In the genomic region with DNA sequence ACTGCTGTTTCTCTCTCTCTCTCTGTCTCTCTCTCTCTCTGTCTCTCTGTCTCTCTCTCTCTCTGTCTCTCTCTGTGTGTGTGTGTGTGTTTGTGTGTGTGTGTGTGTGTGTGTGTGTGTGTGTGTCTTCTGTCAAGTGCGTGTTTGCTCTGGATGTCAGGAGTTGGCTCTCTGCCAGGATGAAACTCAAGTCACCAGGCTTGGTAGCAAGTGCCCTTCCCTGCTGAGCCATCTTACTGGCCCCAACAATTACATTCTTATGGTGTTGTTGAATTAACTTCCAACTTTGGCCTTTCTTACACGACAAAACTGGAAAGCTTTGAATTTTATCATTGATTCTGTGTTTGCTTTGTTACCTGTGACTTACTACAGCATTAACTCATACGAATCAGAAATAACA, we compare ENCODE assay signal across 29 mouse cellular contexts. TPM values are rescaled to one million over a fixed set of nuclear protein-coding genes. Genes with fewer than 3 reads are reported as not detected.
DNase-seq lines count a peak whose midpoint lies in the region; ATAC-seq and TF ChIP-seq lines count a peak whose summit lies in the region.
"Had no signal": no experiment of that assay in that cellular context is flagged by ENCODE, and none has a peak within 500 bp of the region (broad histone marks: within the 10 kb centered on the region; RNA-seq: fewer than 3 reads in every experiment).

No protein-coding gene starts in this region.

- H3K79me2 ChIP-seq in CH12.LX (replicated peaks; ENCODE audit: control insufficient read depth, extremely low read depth, insufficient read depth, poor library complexity, severe bottlenecking): no peaks in the 10 kb centered on the region

- TF ChIP-seq CTCF in liver, postnatal 0 days (IDR thresholded peaks at IDR 0.05; ENCODE audit: low read depth): no peak
- TF ChIP-seq CTCF in CH12.LX (conservative IDR thresholded peaks at IDR 0.05 in 1 of 2, IDR thresholded peaks at IDR 0.05 in 1 of 2; ENCODE audit: low read depth in 2 of 2, low read length in 2 of 2): no peak

- ATAC-seq in embryonic facial prominence, embryonic 14.5 days (ENCODE audit: low read depth): no peak
- peak; percentile 42 for ATAC-seq in liver, postnatal 0 days
- no peak for ATAC-seq in liver, embryonic 11.5 days (replicated peaks; ENCODE audit: low FRiP score)
- ATAC-seq in midbrain, embryonic 15.5 days (replicated peaks): no peak
- ATAC-seq: forebrain, embryonic 16.5 days; midbrain, embryonic 13.5 days had no signal

- H3K9me3 ChIP-seq in embryonic facial prominence, embryonic 14.5 days (ENCODE audit: control insufficient read depth, low read length): no peaks in the 10 kb centered on the region
- no peaks in the 10 kb centered on the region for H3K9me3 ChIP-seq in embryonic facial prominence, embryonic 10.5 days
- no peaks in the 10 kb centered on the region for H3K9me3 ChIP-seq in liver, postnatal 0 days (ENCODE audit: low read length)
- no peaks in the 10 kb centered on the region for H3K9me3 ChIP-seq in liver, embryonic 11.5 days (ENCODE audit: control insufficient read depth, low read length)
- no peaks in the 10 kb centered on the region for H3K9me3 ChIP-seq in CH12.LX (replicated peaks; ENCODE audit: low read length)
- H3K9me3 ChIP-seq in midbrain, embryonic 15.5 days: no peaks in the 10 kb centered on the region
- H3K9me3 ChIP-seq in hindbrain, embryonic 10.5 days: no peaks in the 10 kb centered on the region
- H3K9me3 ChIP-seq: forebrain, embryonic 10.5 days; heart, embryonic 13.5 days; hindbrain, embryonic 13.5 days; intestine, embryonic 15.5 days; limb, embryonic 15.5 days; megakaryocyte, embryonic 14.5 days; midbrain, embryonic 13.5 days; neural tube, embryonic 13.5 days; stomach, embryonic 15.5 days had no signal

- H3K27me3 ChIP-seq in embryonic facial prominence, embryonic 14.5 days (replicated peaks; ENCODE audit: control insufficient read depth, insufficient read depth, low read length): no peaks in the 10 kb centered on the region
- H3K27me3 ChIP-seq in embryonic facial prominence, embryonic 10.5 days (replicated peaks; ENCODE audit: low read depth, poor library complexity, severe bottlenecking): no peaks in the 10 kb centered on the region
- no peaks in the 10 kb centered on the region for H3K27me3 ChIP-seq in liver, postnatal 0 days (ENCODE audit: insufficient read depth, low read length)
- no peaks in the 10 kb centered on the region for H3K27me3 ChIP-seq in liver, embryonic 11.5 days (replicated peaks; ENCODE audit: control insufficient read depth, insufficient read depth, low read length)
- H3K27me3 ChIP-seq in CH12.LX (replicated peaks): no peaks in the 10 kb centered on the region
- no peaks in the 10 kb centered on the region for H3K27me3 ChIP-seq in splenic B cell, adult 2 months (ENCODE audit: control insufficient read depth, insufficient read depth, low read length, poor library complexity, severe bottlenecking)
- no peaks in the 10 kb centered on the region for H3K27me3 ChIP-seq in midbrain, embryonic 15.5 days (replicated peaks)
- H3K27me3 ChIP-seq in hindbrain, embryonic 10.5 days (ENCODE audit: insufficient read depth, poor library complexity, severe bottlenecking): no peaks in the 10 kb centered on the region
- H3K27me3 ChIP-seq: heart, embryonic 13.5 days; hindbrain, embryonic 13.5 days; intestine, embryonic 15.5 days; limb, embryonic 15.5 days; midbrain, embryonic 13.5 days; neural tube, embryonic 13.5 days; stomach, embryonic 15.5 days had no signal

- TF ChIP-seq EP300 in liver, postnatal 0 days (IDR thresholded peaks at IDR 0.05; ENCODE audit: low read depth): no peak
- no peak for TF ChIP-seq EP300 in CH12.LX (IDR thresholded peaks at IDR 0.05; ENCODE audit: low read length)

- in situ Hi-C loops in CH12.LX (cut with MboI; ENCODE audit: low pct_ligation_motif_present, low pct_unique_long_range_greater_than_20kb, low sequenced_read_pairs): loop anchor here (25.0 kb wide), 1 partner anchor 97 kb away; no protein-coding TSS in a partner anchor

- TF ChIP-seq RAD21 in CH12.LX (IDR thresholded peaks at IDR 0.05; ENCODE audit: low read depth, low read length): no peak

- H3K4me1 ChIP-seq in embryonic facial prominence, embryonic 14.5 days (ENCODE audit: control insufficient read depth, insufficient read depth, low read length): no peaks in the 10 kb centered on the region
- H3K4me1 ChIP-seq in embryonic facial prominence, embryonic 10.5 days: peaks cover 6% of the 10 kb centered on the region; the same call in 1 of the 2 replicates
- peaks cover 16% of the 10 kb centered on the region for H3K4me1 ChIP-seq in liver, postnatal 0 days (ENCODE audit: insufficient read depth)
- H3K4me1 ChIP-seq in liver, embryonic 11.5 days (replicated peaks; ENCODE audit: control insufficient read depth, insufficient read depth, low read length): no peaks in the 10 kb centered on the region
- peaks cover 18 to 65% of the 10 kb centered on the region in 2 experiments for H3K4me1 ChIP-seq in CH12.LX (ENCODE audit: control insufficient read depth in 1 of 2, insufficient read depth in 2 of 2)
- no peaks in the 10 kb centered on the region for H3K4me1 ChIP-seq in midbrain, embryonic 15.5 days
- no peaks in the 10 kb centered on the region for H3K4me1 ChIP-seq in hindbrain, embryonic 10.5 days (replicated peaks)
- H3K4me1 ChIP-seq: forebrain, embryonic 10.5 days; hindbrain, embryonic 13.5 days; limb, embryonic 15.5 days; midbrain, embryonic 13.5 days; neural tube, embryonic 13.5 days had no signal

- dilution Hi-C loops in CH12.LX (cut with MboI; ENCODE audit: extremely low pct_ligation_motif_present, extremely low pct_unique_long_range_greater_than_20kb, low sequenced_read_pairs): no loop called here

- peak; percentile 32 for DNase-seq in embryonic facial prominence, embryonic 14.5 days (ENCODE audit: low spot score)
- no peak for DNase-seq in embryonic facial prominence, embryonic 10.5 days (ENCODE audit: low spot score)
- DNase-seq in liver, postnatal 0 days: peak; percentile 28
- DNase-seq in liver, embryonic 11.5 days (ENCODE audit: low spot score): no peak
- no peak for DNase-seq in CH12.LX (ENCODE audit: extremely low read depth)
- DNase-seq in splenic B cell, adult 2 months (ENCODE audit: low read depth, low spot score): peak; percentile 33
- no peak for DNase-seq in hindbrain, embryonic 10.5 days (ENCODE audit: low spot score)
- DNase-seq: adrenal gland, adult 8-10 months; cerebellum, adult 2 months; cerebellum, postnatal 25 days; gastrocnemius, postnatal 14 days; heart, adult 2 months; heart, postnatal 14 days; kidney, postnatal 10 days; left cerebral cortex, postnatal 4 days; lung, adult 18-20 months; right cerebral cortex, adult 18-20 months; right cerebral cortex, postnatal 4 days had no signal

- no peak for TF ChIP-seq POLR2A in CH12.LX (IDR thresholded peaks at IDR 0.05; ENCODE audit: low read depth, low read length)

- 53% methylated on average over 3 of the region's 3 CpGs for WGBS in embryonic facial prominence, embryonic 14.5 days
- 79% methylated on average over 3 of the region's 3 CpGs for WGBS in embryonic facial prominence, embryonic 10.5 days
- WGBS in liver, postnatal 0 days (ENCODE audit: insufficient replicate concordance): 51% methylated on average over 3 of the region's 3 CpGs
- WGBS in liver, embryonic 11.5 days: 72% methylated on average over 3 of the region's 3 CpGs
- WGBS in midbrain, embryonic 15.5 days: 58% methylated on average over 3 of the region's 3 CpGs
- WGBS in hindbrain, embryonic 10.5 days: 82% methylated on average over 3 of the region's 3 CpGs

- H3K9ac ChIP-seq in embryonic facial prominence, embryonic 14.5 days (ENCODE audit: low read depth, low read length): no peak overlapping the region
- H3K9ac ChIP-seq in liver, postnatal 0 days (replicated peaks): no peak overlapping the region
- H3K9ac ChIP-seq in liver, embryonic 11.5 days (ENCODE audit: low read depth, low read length): no peak overlapping the region
- no peak overlapping the region for H3K9ac ChIP-seq in CH12.LX (ENCODE audit: insufficient read depth, low read depth)
- H3K9ac ChIP-seq in midbrain, embryonic 15.5 days: no peak overlapping the region
- H3K9ac ChIP-seq: heart, embryonic 13.5 days; hindbrain, embryonic 13.5 days; intestine, embryonic 15.5 days; limb, embryonic 15.5 days; midbrain, embryonic 13.5 days; neural tube, embryonic 13.5 days; stomach, embryonic 15.5 days had no signal

- no peaks in the 10 kb centered on the region for H3K36me3 ChIP-seq in embryonic facial prominence, embryonic 14.5 days (ENCODE audit: control insufficient read depth, insufficient read depth, low read length)
- no peaks in the 10 kb centered on the region for H3K36me3 ChIP-seq in embryonic facial prominence, embryonic 10.5 days (replicated peaks)
- no peaks in the 10 kb centered on the region for H3K36me3 ChIP-seq in liver, postnatal 0 days (replicated peaks; ENCODE audit: insufficient read depth, low read length)
- H3K36me3 ChIP-seq in liver, embryonic 11.5 days (ENCODE audit: control insufficient read depth, insufficient read depth, low read length): no peaks in the 10 kb centered on the region
- no peaks in the 10 kb centered on the region for H3K36me3 ChIP-seq in CH12.LX (replicated peaks in 1 of 2; ENCODE audit: control insufficient read depth in 1 of 2, insufficient read depth in 1 of 2, low read length in 1 of 2)
- H3K36me3 ChIP-seq in splenic B cell, adult 2 months (ENCODE audit: control insufficient read depth, insufficient read depth, low read length, poor library complexity, severe bottlenecking): no peaks in the 10 kb centered on the region
- no peaks in the 10 kb centered on the region for H3K36me3 ChIP-seq in midbrain, embryonic 15.5 days (replicated peaks)
- no peaks in the 10 kb centered on the region for H3K36me3 ChIP-seq in hindbrain, embryonic 10.5 days
- H3K36me3 ChIP-seq: forebrain, embryonic 10.5 days; heart, embryonic 13.5 days; hindbrain, embryonic 13.5 days; intestine, embryonic 15.5 days; limb, embryonic 15.5 days; midbrain, embryonic 13.5 days; neural tube, embryonic 13.5 days; stomach, embryonic 15.5 days had no signal

- H3K4me2 ChIP-seq in embryonic facial prominence, embryonic 14.5 days (ENCODE audit: low read depth, low read length): no peak overlapping the region
- no peak overlapping the region for H3K4me2 ChIP-seq in liver, postnatal 0 days (ENCODE audit: low read depth, low read length)
- H3K4me2 ChIP-seq in liver, embryonic 11.5 days: no peak overlapping the region
- peak overlapping the region; percentile 44; the same call in 1 of the 2 replicates for H3K4me2 ChIP-seq in CH12.LX (ENCODE audit: insufficient read depth, low read depth, poor library complexity, severe bottlenecking)
- no peak overlapping the region for H3K4me2 ChIP-seq in midbrain, embryonic 15.5 days
- H3K4me2 ChIP-seq: heart, embryonic 13.5 days; hindbrain, embryonic 13.5 days; intestine, embryonic 15.5 days; limb, embryonic 15.5 days; midbrain, embryonic 13.5 days; neural tube, embryonic 13.5 days; stomach, embryonic 15.5 days had no signal

- no peak overlapping the region for H3K27ac ChIP-seq in embryonic facial prominence, embryonic 14.5 days (replicated peaks; ENCODE audit: low read depth, low read length)
- H3K27ac ChIP-seq in embryonic facial prominence, embryonic 10.5 days (replicated peaks): no peak overlapping the region
- H3K27ac ChIP-seq in liver, postnatal 0 days (ENCODE audit: low read depth): peak overlapping the region; percentile 18; the same call in 1 of the 2 replicates
- no peak overlapping the region for H3K27ac ChIP-seq in liver, embryonic 11.5 days (ENCODE audit: low read depth, low read length)
- peak overlapping the region; percentile 74 for H3K27ac ChIP-seq in CH12.LX (ENCODE audit: insufficient read depth, low read depth)
- H3K27ac ChIP-seq in midbrain, embryonic 15.5 days: no peak overlapping the region
- H3K27ac ChIP-seq in hindbrain, embryonic 10.5 days: no peak overlapping the region
- H3K27ac ChIP-seq: forebrain, embryonic 10.5 days; heart, adult 2 months; heart, embryonic 13.5 days; hindbrain, embryonic 13.5 days; intestine, embryonic 15.5 days; limb, embryonic 15.5 days; midbrain, embryonic 13.5 days; neural tube, embryonic 13.5 days; stomach, embryonic 15.5 days had no signal

- H3K4me3 ChIP-seq in embryonic facial prominence, embryonic 14.5 days (ENCODE audit: low read depth, low read length): no peak overlapping the region
- no peak overlapping the region for H3K4me3 ChIP-seq in embryonic facial prominence, embryonic 10.5 days
- no peak overlapping the region for H3K4me3 ChIP-seq in liver, postnatal 0 days (ENCODE audit: low read depth, low read length)
- no peak overlapping the region for H3K4me3 ChIP-seq in liver, embryonic 11.5 days (ENCODE audit: low read depth, low read length)
- no peak overlapping the region for H3K4me3 ChIP-seq in CH12.LX (replicated peaks in 1 of 3; ENCODE audit: low read depth in 2 of 3, low read length in 2 of 3, poor library complexity in 1 of 3)
- H3K4me3 ChIP-seq in midbrain, embryonic 15.5 days: no peak overlapping the region
- H3K4me3 ChIP-seq in hindbrain, embryonic 10.5 days: no peak overlapping the region
- H3K4me3 ChIP-seq: forebrain, embryonic 10.5 days; heart, adult 2 months; heart, embryonic 13.5 days; hindbrain, embryonic 13.5 days; intestine, embryonic 15.5 days; limb, embryonic 15.5 days; megakaryocyte, embryonic 14.5 days; midbrain, embryonic 13.5 days; neural tube, embryonic 13.5 days; stomach, embryonic 15.5 days had no signal

RNA-seq across cellular contexts. Expression of gene Abhd17c, which starts 13.6 kb away (rescaled TPM):
- polyA plus RNA-seq in embryonic facial prominence, embryonic 14.5 days (2014; fragmentation: Nextera tagmentation; extraction: Ambion mirVana): 32.8 and 34.9 TPM in 2 replicates
- 41.9 and 43.3 TPM in 2 replicates for polyA plus RNA-seq in embryonic facial prominence, embryonic 10.5 days (2016; fragmentation: Nextera tagmentation; extraction: Ambion mirVana)
- polyA plus RNA-seq in liver, postnatal 0 days (2015; fragmentation: Nextera tagmentation; extraction: Ambion mirVana): 36.4 and 37.9 TPM in 2 replicates
- polyA plus RNA-seq in liver, embryonic 11.5 days (2014; fragmentation: Nextera tagmentation; extraction: Ambion mirVana): 41.3 and 45.7 TPM in 2 replicates
- 34.0 and 35.3 TPM in 2 replicates for total RNA-seq in CH12.LX (2012; rRNA removed)
- total RNA-seq in CH12.LX (2014; rRNA removed): 40.4 and 41.8 TPM in 2 replicates
- 36.1 and 44.0 TPM in 2 replicates for polyA plus RNA-seq in CH12.LX (2012; ENCODE audit: insufficient read length, low read depth)
- polyA plus RNA-seq in midbrain, embryonic 15.5 days (2015; fragmentation: Nextera tagmentation; extraction: Ambion mirVana): 69.9 and 74.4 TPM in 2 replicates
- 26.7 and 32.2 TPM in 2 replicates for polyA plus RNA-seq in hindbrain, embryonic 10.5 days (2016; fragmentation: Nextera tagmentation; extraction: Ambion mirVana)

Comparison
In these comparisons a context has a peak if more than half of its experiments do, and no peak if none do; other contexts are left out.
1. DNase-seq: peak in embryonic facial prominence, embryonic 14.5 days (single experiment), liver, postnatal 0 days (single experiment) and splenic B cell, adult 2 months (single experiment); none in embryonic facial prominence, embryonic 10.5 days (single experiment), liver, embryonic 11.5 days (single experiment), CH12.LX (single experiment) and hindbrain, embryonic 10.5 days (single experiment).
2. H3K27ac ChIP-seq: peak in liver, postnatal 0 days (single experiment) and CH12.LX (single experiment); none in embryonic facial prominence, embryonic 14.5 days (single experiment), embryonic facial prominence, embryonic 10.5 days (single experiment), liver, embryonic 11.5 days (single experiment), midbrain, embryonic 15.5 days (single experiment) and hindbrain, embryonic 10.5 days (single experiment).